Mouse (Mus musculus) heart, postnatal 25 days (tissue): ENCODE data around the gene H2-M1. TPM values are rescaled to one million over a fixed set of nuclear protein-coding genes. Genes with fewer than 3 reads are reported as not detected.

Experiments
- DNase-seq: peaks from one replicate; pipeline ENCODE4 v3.0.0; 2022; ENCODE audit warnings: low spot score
- intact Hi-C: fragments of 180-260 bp; cut with DNase I; formaldehyde crosslinking; loops from one replicate; pipeline ENCODE4 v1.15.1; 2025
- total RNA-seq, 2 experiments: library from RNA; stranded (reverse); gene quantifications; 2 replicates each; pipeline ENCODE4 v1.2.3; 2021

The H2-M1 gene
- total RNA-seq, result not detected

DNA sequence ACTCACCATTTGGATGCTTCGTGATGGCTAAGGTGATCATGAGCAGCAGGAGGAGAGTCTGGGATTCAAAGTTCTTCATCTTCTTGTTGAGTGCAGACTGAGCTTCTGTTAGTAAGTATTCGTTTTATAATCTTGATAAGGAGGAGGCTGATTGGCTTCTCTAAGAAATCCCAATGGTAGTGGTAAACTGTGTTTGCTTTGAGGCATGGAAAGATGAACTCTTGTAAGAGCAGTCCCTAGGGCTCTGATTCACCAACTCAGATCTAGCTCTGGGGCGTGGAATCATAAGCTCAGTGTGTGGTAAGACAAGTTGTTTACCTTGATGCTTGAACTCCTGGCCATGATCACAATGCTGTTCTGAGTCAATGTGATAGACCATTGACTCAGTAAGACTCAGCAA, at the start of gene H2-M1:
Gene H2-M1 (minus strand): TSS at position 101 of the 400 bp plus-strand sequence.
- intact Hi-C loops, result no loop called here
- no peak for DNase-seq

DNA sequence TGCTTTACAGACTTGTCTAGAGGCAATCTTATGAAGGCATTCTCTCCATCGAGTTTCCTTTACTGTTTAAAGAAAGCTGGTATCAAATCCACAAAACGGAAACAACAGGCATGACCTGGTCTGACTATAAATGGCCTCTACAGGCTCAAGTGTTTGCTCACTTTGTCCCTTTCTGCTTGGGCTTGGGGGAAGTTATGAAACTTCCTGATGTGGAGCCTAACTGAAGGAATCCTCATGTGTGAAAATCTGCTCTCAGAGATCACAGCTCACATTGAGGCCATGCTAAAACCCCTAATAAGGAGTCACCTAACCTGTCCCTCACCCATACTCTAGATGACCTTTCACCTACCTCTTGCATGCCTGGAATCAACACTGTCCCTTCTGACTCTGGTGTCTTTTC, 25.7 kb upstream of the H2-M1 start:
- intact Hi-C loops, result no loop called here
- DNase-seq, result no peak

- intact Hi-C loops, result no loop called here
- DNase-seq, result no peak
Observed at GRCm38 (mm10) chr17:36642566-36642965, 29.5 kb downstream of the H2-M1 start, which contains the start of gene H2-M9. TSS of gene H2-M9 (minus strand) at chr17:36642666.

Other genes with a start within 250 kb of the H2-M1 start
- gene H2-M10.4, start 209.9 kb downstream of the H2-M1 start, total RNA-seq, result not detected
- not detected for gene H2-M11, start 125.1 kb downstream of the H2-M1 start, total RNA-seq
- not detected for gene H2-M9, start 29.6 kb downstream of the H2-M1 start, total RNA-seq
- not detected for gene H2-M10.5, start 100.7 kb upstream of the H2-M1 start, total RNA-seq
- gene H2-M10.6, start 140.0 kb upstream of the H2-M1 start, total RNA-seq, result not detected
- 10 to 100 TPM; 19.4 to 20.5 TPM for gene Trim26, start 164.9 kb upstream of the H2-M1 start, total RNA-seq
- not detected for gene Trim15, start 195.0 kb upstream of the H2-M1 start, total RNA-seq
- gene Trim10, start 197.4 kb upstream of the H2-M1 start, total RNA-seq, result 1 to 10 TPM; 1.2 TPM
- not detected for gene Trim40, start 217.9 kb upstream of the H2-M1 start, total RNA-seq
- gene Trim31, start 225.9 kb upstream of the H2-M1 start, total RNA-seq, result not detected